Mouse (Mus musculus) bone marrow macrophage, adult 2 months (primary cell): Measurements from ENCODE around the gene Gnb1. TPM values are rescaled to one million over a fixed set of nuclear protein-coding genes. Genes with fewer than 3 reads are reported as not detected.
A peak's percentile ranks its signal among the peaks of the same experiment; 100 is the strongest.
"Not testable (repeated sequence)": the region's sequence is repeated elsewhere in the genome, so short reads cannot be mapped to it uniquely, and the experiment has no call there.

Experiments
- H3K27ac ChIP-seq: 2 replicates; pipeline ENCODE4 v1.5.1; 2012; ENCODE audit warnings: low read depth, low read length; ENCODE audit not compliant: insufficient read depth
- H3K4me1 ChIP-seq: 2 replicates; pipeline ENCODE4 v1.6.1; 2012; ENCODE audit warnings: low read length; ENCODE audit not compliant: control insufficient read depth, insufficient read depth
- H3K4me3 ChIP-seq: 2 replicates; pipeline ENCODE4 v1.5.1; 2012; ENCODE audit warnings: mild to moderate bottlenecking, low read length, moderate library complexity; ENCODE audit not compliant: insufficient read depth
- CTCF ChIP-seq: IDR thresholded peaks from 2 replicates; pipeline ENCODE4 v1.5.1; 2012; ENCODE audit warnings: low read depth, mild to moderate bottlenecking, low read length, moderate library complexity
- POLR2A ChIP-seq: IDR thresholded peaks from 2 replicates; pipeline ENCODE4 v1.6.1; 2012; ENCODE audit warnings: mild to moderate bottlenecking, low read depth, low read length, borderline replicate concordance
- polyA plus RNA-seq: library from polyadenylated mRNA; stranded (reverse); fragments of >200 nt; gene quantifications from 2 replicates; pipeline ENCODE4 v1.2.4, GENCODE M21; 2012; ENCODE audit not compliant: missing spikeins, insufficient read depth, insufficient read length

The Gnb1 gene
- polyA plus RNA-seq, 1 experiment = 389 TPM

DNA sequence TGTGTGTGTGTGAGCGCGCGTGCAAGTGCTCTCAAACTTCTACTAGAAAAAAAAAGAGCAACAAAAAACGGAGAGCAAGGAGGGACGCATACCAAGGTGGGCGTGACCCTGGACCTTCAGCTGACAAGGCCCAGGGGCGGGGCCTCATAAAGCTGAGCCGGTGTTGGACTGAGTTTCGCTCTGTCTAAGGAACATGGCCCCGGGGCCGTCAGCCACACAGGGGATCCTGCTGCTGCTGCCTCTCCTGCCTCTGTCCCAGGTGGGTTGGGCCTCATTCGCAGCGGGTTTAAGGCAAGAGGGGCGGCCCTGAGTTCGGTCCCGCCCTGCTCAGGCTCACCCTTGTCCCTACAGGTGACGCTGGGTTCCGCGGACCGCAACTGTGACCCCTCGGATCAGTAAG, 22.2 kb upstream of the Gnb1 start, which contains the start of gene Tmem52:
Gene Tmem52 (plus strand): TSS at position 163 of the 400 bp plus-strand sequence.
- H3K27ac ChIP-seq = no peak within 1 kb of the TSS
- TF ChIP-seq POLR2A (no peak), CTCF (no peak)
- H3K4me3 ChIP-seq = peak within 1 kb of the TSS; percentile 34
- H3K4me1 ChIP-seq = peaks cover 5% of the 10 kb centered on the region; the same call in 1 of the 2 replicates

DNA sequence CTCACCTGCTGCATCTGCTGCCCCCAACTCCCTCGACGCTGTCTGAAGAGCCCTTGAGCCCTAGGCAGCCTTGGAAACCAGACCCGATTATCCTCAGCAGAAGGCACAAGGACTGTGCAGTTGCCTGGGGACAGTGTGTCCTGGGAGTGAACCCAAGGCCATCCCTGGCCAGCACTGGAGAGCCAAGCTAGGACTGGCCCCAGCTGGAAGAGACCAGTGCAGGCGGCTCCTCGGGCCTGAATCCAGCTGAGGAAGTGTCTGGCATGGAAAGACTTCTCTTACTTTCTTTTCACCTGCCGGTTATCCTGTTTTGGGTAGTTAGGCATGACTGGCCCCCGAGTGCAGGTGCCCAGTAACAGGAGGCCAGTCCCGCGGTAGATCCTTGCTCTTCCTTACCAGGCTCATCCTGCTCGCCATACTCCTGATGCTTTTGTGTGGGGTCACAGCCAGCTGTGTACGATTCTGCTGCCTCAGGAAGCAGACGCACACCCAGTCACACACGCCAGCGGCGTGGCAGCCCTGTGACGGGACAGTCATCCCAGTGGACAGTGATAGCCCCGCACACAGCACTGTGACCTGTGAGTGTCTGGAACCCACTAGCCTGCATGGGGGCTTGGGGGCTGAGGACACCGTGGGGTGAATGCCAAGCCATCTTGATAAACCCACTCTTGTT, 21.4 kb upstream of the Gnb1 start:
- Histone ChIP-seq H3K4me3 (no peak overlapping the region), H3K27ac (no peak overlapping the region), H3K4me1 (peaks cover 5% of the 10 kb centered on the region; the same call in 1 of the 2 replicates)
- TF ChIP-seq CTCF = no peak
- TF ChIP-seq POLR2A = no peak

DNA sequence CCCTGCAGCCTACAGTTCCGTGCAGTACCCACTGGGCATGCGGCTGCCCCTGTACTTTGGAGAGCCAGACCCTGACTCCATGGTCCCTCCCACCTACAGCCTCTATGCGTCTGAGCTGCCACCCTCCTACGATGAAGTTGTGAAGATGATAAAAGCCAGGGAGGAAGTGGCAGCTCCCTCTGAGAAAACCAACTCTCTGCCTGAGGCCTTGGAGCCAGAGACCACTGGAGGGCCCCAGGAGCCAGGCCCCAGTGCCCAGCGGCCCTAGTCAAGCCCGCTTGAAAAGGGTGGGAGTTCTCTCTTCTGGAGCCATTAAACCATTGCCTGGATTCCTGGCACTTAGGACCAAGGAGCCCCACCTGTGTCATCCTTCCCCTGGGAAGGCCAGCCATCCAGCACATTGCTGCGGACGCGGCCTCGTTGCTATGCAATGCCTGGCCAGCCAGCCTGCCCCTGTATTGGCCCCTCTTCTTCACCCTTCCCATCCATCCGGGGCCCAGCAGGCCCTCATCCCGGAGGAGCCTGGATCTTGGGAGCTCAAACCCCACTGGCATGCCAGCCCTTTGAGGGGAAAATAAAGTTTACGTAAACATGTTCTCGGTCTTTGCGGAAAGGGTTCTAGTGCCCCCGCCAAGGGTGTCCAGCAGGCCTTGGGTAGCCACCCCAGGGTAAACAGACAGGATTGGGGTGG, 20.8 kb upstream of the Gnb1 start:
- TF ChIP-seq POLR2A (no peak), CTCF (no peak)
- Histone ChIP-seq H3K4me1 (peaks cover 5% of the 10 kb centered on the region; the same call in 1 of the 2 replicates), H3K4me3 (no peak overlapping the region), H3K27ac (no peak overlapping the region)

DNA sequence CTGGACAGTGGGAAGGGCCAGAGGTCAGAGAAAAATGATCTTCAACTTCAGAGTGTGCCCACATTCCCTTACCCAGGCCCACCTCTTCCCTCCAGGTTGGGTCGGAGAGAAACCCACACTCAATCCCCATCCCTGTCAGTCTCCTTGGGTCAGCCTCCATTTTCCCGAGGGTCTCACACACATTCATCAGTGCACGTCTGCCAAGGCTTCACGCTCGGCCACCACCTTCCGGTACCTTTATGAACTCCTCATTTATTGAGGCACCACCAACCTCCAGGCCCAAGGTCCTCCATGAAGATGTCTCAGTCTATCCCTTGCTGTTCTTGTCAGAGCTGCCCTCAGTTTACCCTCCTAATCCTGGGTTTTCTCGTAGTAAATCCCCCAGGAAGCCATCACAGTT, 20.2 kb upstream of the Gnb1 start:
- Histone ChIP-seq H3K4me1 (peaks cover 5% of the 10 kb centered on the region; the same call in 1 of the 2 replicates), H3K4me3 (no peak overlapping the region), H3K27ac (no peak overlapping the region)
- TF ChIP-seq POLR2A (no peak), CTCF (no peak)

DNA sequence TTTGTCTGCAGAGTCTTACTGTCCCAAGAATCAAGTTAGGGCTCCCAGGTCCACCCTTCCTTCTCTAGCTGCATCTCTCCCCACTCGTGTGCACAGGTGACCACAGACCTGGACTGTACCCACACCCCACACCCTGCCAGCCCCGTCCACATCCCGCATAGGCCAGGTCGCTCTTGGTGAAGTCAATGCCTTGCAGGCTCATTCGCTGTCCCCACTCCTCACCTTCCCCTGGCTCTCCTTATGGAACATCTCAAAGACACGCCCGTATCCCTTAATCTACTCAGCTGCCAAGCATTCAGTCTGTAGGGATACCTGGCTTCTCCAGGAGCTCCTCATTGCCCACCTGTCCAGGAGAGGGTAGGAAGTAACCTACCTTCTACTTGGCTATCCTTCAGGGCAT, 19.8 kb upstream of the Gnb1 start:
- H3K27ac ChIP-seq = no peak overlapping the region
- no peak overlapping the region for H3K4me3 ChIP-seq
- no peak for TF ChIP-seq POLR2A
- TF ChIP-seq CTCF = no peak
- peaks cover 5% of the 10 kb centered on the region; the same call in 1 of the 2 replicates for H3K4me1 ChIP-seq

DNA sequence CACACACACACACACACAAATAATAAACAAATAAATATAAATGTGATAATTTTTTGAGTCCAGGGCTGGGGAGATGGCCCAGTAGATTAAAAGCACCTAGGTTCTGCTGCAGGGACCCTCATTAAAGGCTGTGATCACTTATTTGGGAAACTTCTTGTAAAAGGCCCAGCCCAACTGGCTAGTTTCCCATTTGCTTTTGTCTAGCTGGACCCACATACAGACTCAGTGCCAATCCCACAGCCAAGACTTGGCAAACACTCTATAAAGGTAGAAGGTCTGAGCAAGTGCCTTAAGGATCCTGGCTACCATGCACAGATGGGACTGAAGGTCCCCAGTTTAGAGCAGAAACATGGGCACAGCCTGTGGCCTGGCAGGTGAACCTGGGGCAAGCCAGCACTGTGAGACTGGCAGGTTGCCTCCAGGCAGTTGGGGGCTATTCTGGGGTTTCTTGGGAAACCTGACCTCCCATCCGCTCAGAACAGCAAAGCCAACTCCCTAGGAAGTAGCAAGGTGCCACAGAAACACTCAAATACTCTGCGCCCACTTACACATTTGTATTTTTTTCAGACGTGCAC, 18.4 kb upstream of the Gnb1 start:
- Histone ChIP-seq H3K27ac (no peak overlapping the region), H3K4me1 (no peaks in the 10 kb centered on the region), H3K4me3 (no peak overlapping the region)
- TF ChIP-seq CTCF (no peak), POLR2A (no peak)

DNA sequence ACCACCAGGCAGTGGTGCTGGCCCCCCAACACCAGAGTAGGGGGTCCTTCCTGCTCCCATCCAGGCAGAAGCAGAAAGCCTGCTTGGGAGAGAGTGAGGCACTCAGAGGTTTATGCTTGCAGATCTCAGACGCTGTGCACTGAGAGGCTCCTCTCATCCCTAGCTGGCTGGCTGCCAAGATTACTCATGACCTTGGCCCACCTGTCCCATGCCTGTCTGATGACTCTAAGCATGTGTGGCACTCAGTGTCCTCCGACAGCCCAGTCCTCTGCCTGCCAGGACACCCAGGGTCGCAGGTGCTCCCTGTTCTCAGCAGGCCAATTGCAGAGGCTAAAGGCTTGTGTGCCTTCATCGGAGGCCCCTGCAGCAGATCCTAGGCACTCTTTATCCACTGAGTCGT, 17.8 kb upstream of the Gnb1 start:
- no peak for TF ChIP-seq POLR2A
- no peak for TF ChIP-seq CTCF
- Histone ChIP-seq H3K27ac (no peak overlapping the region), H3K4me1 (no peaks in the 10 kb centered on the region), H3K4me3 (no peak overlapping the region)

DNA sequence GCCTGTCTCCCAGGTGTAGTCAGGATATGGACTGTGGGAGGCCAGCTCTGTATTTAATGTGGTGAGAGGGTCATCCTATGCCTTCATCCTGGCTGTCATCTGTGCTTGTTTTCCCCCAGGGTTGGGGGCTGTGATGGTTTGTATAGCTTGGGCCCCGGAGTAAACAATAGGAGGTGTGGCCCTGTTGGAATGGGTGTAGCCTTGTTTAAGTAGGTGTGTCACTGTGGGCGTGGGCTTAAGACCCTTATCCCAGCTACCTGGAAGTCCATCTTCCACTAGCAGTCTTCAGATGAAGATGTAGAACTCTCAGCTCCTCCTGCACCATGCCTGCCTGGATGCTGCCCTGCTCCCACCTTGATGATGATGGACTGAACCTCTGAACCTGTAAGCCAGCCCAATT, 17.4 kb upstream of the Gnb1 start:
- H3K4me1 ChIP-seq, H3K27ac ChIP-seq, H3K4me3 ChIP-seq: not testable (repeated sequence)

DNA sequence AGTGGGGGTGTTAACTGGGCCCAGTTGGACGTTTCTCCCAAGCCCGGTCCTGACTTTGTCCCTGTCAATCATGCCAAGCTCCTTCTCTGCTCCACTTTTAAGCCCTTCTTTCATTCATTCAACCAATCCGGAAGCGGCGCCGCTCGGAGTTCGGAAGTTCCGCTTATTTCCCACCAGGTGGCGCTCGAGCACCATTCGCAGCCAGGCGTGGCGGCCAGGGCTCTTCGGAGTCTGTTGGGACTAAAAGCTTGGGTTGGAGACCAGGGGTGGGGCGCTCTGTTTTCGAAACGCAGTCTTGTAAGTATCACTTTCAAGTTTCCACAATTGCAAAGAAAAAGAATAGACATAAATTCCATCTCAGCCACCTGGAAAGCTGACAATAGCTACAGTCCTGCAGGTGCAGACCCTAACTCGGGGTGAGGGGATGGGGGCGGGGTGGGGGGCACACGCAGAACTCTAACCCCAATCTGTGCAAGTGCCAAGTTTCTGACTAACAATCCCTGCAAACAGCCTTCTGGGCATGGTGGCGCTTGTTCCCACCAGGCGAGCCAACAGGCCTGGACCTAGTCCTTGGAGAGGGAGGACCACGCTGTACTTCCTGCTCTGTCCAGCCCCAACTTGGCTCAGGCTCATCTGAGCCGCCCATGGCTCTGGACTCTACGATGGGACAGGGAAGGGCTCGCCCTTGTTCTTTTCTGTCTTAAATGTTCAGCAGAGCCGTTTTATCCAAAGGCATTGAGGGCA, 9.6 kb upstream of the Gnb1 start:
- no peak overlapping the region for H3K27ac ChIP-seq
- TF ChIP-seq CTCF (peak; percentile 77), POLR2A (no peak)
- peak overlapping the region; percentile 38 for H3K4me3 ChIP-seq
- peaks cover 21% of the 10 kb centered on the region for H3K4me1 ChIP-seq
